Mouse (Mus musculus): ENCODE data around the gene 1600015I10Rik. TPM values are rescaled to one million over a fixed set of nuclear protein-coding genes. Genes with fewer than 3 reads are reported as not detected.
"Not testable (repeated sequence)": the region's sequence is repeated elsewhere in the genome, so short reads cannot be mapped to it uniquely, and the experiment has no call there.

The 1600015I10Rik gene
- polyA plus RNA-seq, 1 experiment from 2014 or later, result not detected

GRCm38 (mm10) chr6:48912033-48912432, 17.7 kb upstream of the 1600015I10Rik start:
- Histone ChIP-seq H3K27ac (replicated peaks) (no peak overlapping the region), H3K4me2 (no peak overlapping the region), H3K9me3 (replicated peaks) (no peaks in the 10 kb centered on the region), H3K9ac (replicated peaks) (no peak overlapping the region), H3K4me1 (no peaks in the 10 kb centered on the region), H3K4me3 (replicated peaks) (no peak overlapping the region), H3K36me3 (no peaks in the 10 kb centered on the region), H3K27me3 (replicated peaks) (no peaks in the 10 kb centered on the region)
- WGBS, result 44% methylated on average over 3 of the region's 3 CpGs
- ATAC-seq (ENCODE audit: low FRiP score), result no peak

- H3K27me3 ChIP-seq (replicated peaks), result no peaks in the 10 kb centered on the region
- no peak overlapping the region for H3K27ac ChIP-seq (replicated peaks)
- no peak overlapping the region for H3K4me3 ChIP-seq (replicated peaks)
- ATAC-seq (ENCODE audit: low FRiP score), result no peak
- H3K4me1 ChIP-seq, result no peaks in the 10 kb centered on the region
- H3K4me2 ChIP-seq, result no peak overlapping the region
- H3K36me3 ChIP-seq, result no peaks in the 10 kb centered on the region
- WGBS, result 93% methylated on average over 2 of the region's 2 CpGs
- no peak overlapping the region for H3K9ac ChIP-seq (replicated peaks)
- no peaks in the 10 kb centered on the region for H3K9me3 ChIP-seq (replicated peaks)
Observed at GRCm38 (mm10) chr6:48913587-48913986, 16.1 kb upstream of the 1600015I10Rik start.

- Histone ChIP-seq H3K9ac (replicated peaks) (no peak overlapping the region), H3K36me3 (no peaks in the 10 kb centered on the region), H3K9me3 (replicated peaks) (no peaks in the 10 kb centered on the region), H3K27ac (replicated peaks) (no peak overlapping the region), H3K4me3 (replicated peaks) (no peak overlapping the region), H3K4me1 (no peaks in the 10 kb centered on the region), H3K4me2 (no peak overlapping the region), H3K27me3 (replicated peaks) (no peaks in the 10 kb centered on the region)
- 71% methylated on average over 2 of the region's 2 CpGs for WGBS
- ATAC-seq (ENCODE audit: low FRiP score), result no peak
Observed at GRCm38 (mm10) chr6:48949596-48949995, 19.9 kb downstream of the 1600015I10Rik start.

GRCm38 (mm10) chr6:48950676-48951075, 21.0 kb downstream of the 1600015I10Rik start:
- 86% methylated on average over 5 of the region's 5 CpGs for WGBS
- H3K9me3 ChIP-seq (replicated peaks), result no peaks in the 10 kb centered on the region
- H3K4me1 ChIP-seq, result no peaks in the 10 kb centered on the region
- no peak overlapping the region for H3K27ac ChIP-seq (replicated peaks)
- H3K9ac ChIP-seq (replicated peaks), result no peak overlapping the region
- no peak overlapping the region for H3K4me3 ChIP-seq (replicated peaks)
- H3K36me3 ChIP-seq, result no peaks in the 10 kb centered on the region
- no peak overlapping the region for H3K4me2 ChIP-seq
- no peaks in the 10 kb centered on the region for H3K27me3 ChIP-seq (replicated peaks)
- no peak for ATAC-seq (ENCODE audit: low FRiP score)

GRCm38 (mm10) chr6:48951630-48952029, 21.9 kb downstream of the 1600015I10Rik start:
- no peak overlapping the region for H3K9ac ChIP-seq (replicated peaks)
- H3K4me1 ChIP-seq, result no peaks in the 10 kb centered on the region
- no peak for ATAC-seq (ENCODE audit: low FRiP score)
- no peak overlapping the region for H3K4me3 ChIP-seq (replicated peaks)
- WGBS, result 93% methylated on average over 6 of the region's 6 CpGs
- no peak overlapping the region for H3K4me2 ChIP-seq
- H3K27ac ChIP-seq (replicated peaks), result no peak overlapping the region
- H3K36me3 ChIP-seq, result no peaks in the 10 kb centered on the region
- no peaks in the 10 kb centered on the region for H3K9me3 ChIP-seq (replicated peaks)
- H3K27me3 ChIP-seq (replicated peaks), result no peaks in the 10 kb centered on the region

GRCm38 (mm10) chr6:48953220-48953619, 23.5 kb downstream of the 1600015I10Rik start:
- no peak overlapping the region for H3K27ac ChIP-seq (replicated peaks)
- H3K4me3 ChIP-seq (replicated peaks), result no peak overlapping the region
- no peak overlapping the region for H3K9ac ChIP-seq (replicated peaks)
- no peaks in the 10 kb centered on the region for H3K4me1 ChIP-seq
- WGBS, result 91% methylated on average over 5 of the region's 5 CpGs
- no peaks in the 10 kb centered on the region for H3K9me3 ChIP-seq (replicated peaks)
- no peaks in the 10 kb centered on the region for H3K36me3 ChIP-seq
- no peak overlapping the region for H3K4me2 ChIP-seq
- no peak for ATAC-seq (ENCODE audit: low FRiP score)
- no peaks in the 10 kb centered on the region for H3K27me3 ChIP-seq (replicated peaks)

- WGBS, result 83% methylated on average over 5 of the region's 5 CpGs
- no peaks in the 10 kb centered on the region for H3K36me3 ChIP-seq
- no peak overlapping the region for H3K4me3 ChIP-seq (replicated peaks)
- no peak for ATAC-seq (ENCODE audit: low FRiP score)
- no peak overlapping the region for H3K27ac ChIP-seq (replicated peaks)
- no peaks in the 10 kb centered on the region for H3K27me3 ChIP-seq (replicated peaks)
- H3K9ac ChIP-seq (replicated peaks), result no peak overlapping the region
- no peak overlapping the region for H3K4me2 ChIP-seq
- H3K9me3 ChIP-seq (replicated peaks), result no peaks in the 10 kb centered on the region
- no peaks in the 10 kb centered on the region for H3K4me1 ChIP-seq
Observed at GRCm38 (mm10) chr6:48954211-48954610, 24.5 kb downstream of the 1600015I10Rik start.

- Histone ChIP-seq H3K9me3 (replicated peaks) (no peaks in the 10 kb centered on the region), H3K4me1 (no peaks in the 10 kb centered on the region), H3K36me3 (no peaks in the 10 kb centered on the region), H3K9ac (replicated peaks) (no peak overlapping the region), H3K4me2 (no peak overlapping the region), H3K4me3 (replicated peaks) (no peak overlapping the region), H3K27ac (replicated peaks) (no peak overlapping the region), H3K27me3 (replicated peaks) (no peaks in the 10 kb centered on the region)
- no peak for ATAC-seq (ENCODE audit: low FRiP score)
- 58% methylated on average over 1 of the region's 1 CpGs for WGBS
Observed at GRCm38 (mm10) chr6:48954946-48955345, 25.3 kb downstream of the 1600015I10Rik start.

GRCm38 (mm10) chr6:48956785-48957184, 27.1 kb downstream of the 1600015I10Rik start:
- no peak overlapping the region for H3K4me3 ChIP-seq (replicated peaks)
- H3K27ac ChIP-seq (replicated peaks), result no peak overlapping the region
- H3K4me2 ChIP-seq, result no peak overlapping the region
- no peak overlapping the region for H3K9ac ChIP-seq (replicated peaks)
- H3K9me3 ChIP-seq (replicated peaks), result no peaks in the 10 kb centered on the region
- no peaks in the 10 kb centered on the region for H3K27me3 ChIP-seq (replicated peaks)
- H3K36me3 ChIP-seq, result no peaks in the 10 kb centered on the region
- H3K4me1 ChIP-seq, result no peaks in the 10 kb centered on the region
- 90% methylated on average over 4 of the region's 4 CpGs for WGBS
- ATAC-seq (ENCODE audit: low FRiP score), result no peak

- H3K4me2 ChIP-seq, result no peak overlapping the region
- H3K27me3 ChIP-seq (replicated peaks), result no peaks in the 10 kb centered on the region
- no peak overlapping the region for H3K4me3 ChIP-seq (replicated peaks)
- H3K36me3 ChIP-seq, result no peaks in the 10 kb centered on the region
- H3K9ac ChIP-seq (replicated peaks), result no peak overlapping the region
- H3K27ac ChIP-seq (replicated peaks), result no peak overlapping the region
- H3K9me3 ChIP-seq (replicated peaks), result no peaks in the 10 kb centered on the region
- H3K4me1 ChIP-seq, result no peaks in the 10 kb centered on the region
- 67% methylated on average over 1 of the region's 1 CpGs for WGBS
- no peak for ATAC-seq (ENCODE audit: low FRiP score)
Observed at GRCm38 (mm10) chr6:48958053-48958452, 28.4 kb downstream of the 1600015I10Rik start.

- WGBS, result 31% methylated on average over 7 of the region's 7 CpGs
- not testable (repeated sequence) for H3K4me1 ChIP-seq; H3K27me3 ChIP-seq (replicated peaks); H3K9ac ChIP-seq (replicated peaks); H3K9me3 ChIP-seq (replicated peaks); ATAC-seq (ENCODE audit: low FRiP score); H3K4me2 ChIP-seq; H3K4me3 ChIP-seq (replicated peaks); H3K36me3 ChIP-seq; H3K27ac ChIP-seq (replicated peaks)
Observed at GRCm38 (mm10) chr6:48959151-48959550, 29.5 kb downstream of the 1600015I10Rik start.

GRCm38 (mm10) chr6:48966696-48967095, 37.0 kb downstream of the 1600015I10Rik start:
- H3K9ac ChIP-seq (replicated peaks); H3K4me2 ChIP-seq; H3K27me3 ChIP-seq (replicated peaks); H3K36me3 ChIP-seq; H3K4me1 ChIP-seq; ATAC-seq (ENCODE audit: low FRiP score); H3K9me3 ChIP-seq (replicated peaks); H3K27ac ChIP-seq (replicated peaks); H3K4me3 ChIP-seq (replicated peaks): not testable (repeated sequence)
- WGBS, result 91% methylated on average over 5 of the region's 5 CpGs

GRCm38 (mm10) chr6:48967868-48968267, 38.2 kb downstream of the 1600015I10Rik start:
- Histone ChIP-seq H3K9me3 (replicated peaks) (no peaks in the 10 kb centered on the region), H3K9ac (replicated peaks) (no peak overlapping the region), H3K27me3 (replicated peaks) (no peaks in the 10 kb centered on the region), H3K27ac (replicated peaks) (no peak overlapping the region), H3K4me2 (no peak overlapping the region), H3K4me1 (no peaks in the 10 kb centered on the region), H3K4me3 (replicated peaks) (no peak overlapping the region), H3K36me3 (no peaks in the 10 kb centered on the region)
- no peak for ATAC-seq (ENCODE audit: low FRiP score)

All from neural tube, embryonic 15.5 days (tissue).